Mouse (Mus musculus) stomach, postnatal 0 days (tissue): ENCODE measurements around the gene Il4ra.

Experiments used
- CTCF ChIP-seq: IDR thresholded peaks from 2 replicates; pipeline ENCODE4 v1.5.1; 2016; ENCODE audit warnings: antibody characterized with exemption, low read depth, mild to moderate bottlenecking, moderate library complexity
- EP300 ChIP-seq: optimal IDR thresholded peaks from 2 replicates; pipeline ENCODE3; 2016; ENCODE audit warnings: antibody characterized with exemption

DNA sequence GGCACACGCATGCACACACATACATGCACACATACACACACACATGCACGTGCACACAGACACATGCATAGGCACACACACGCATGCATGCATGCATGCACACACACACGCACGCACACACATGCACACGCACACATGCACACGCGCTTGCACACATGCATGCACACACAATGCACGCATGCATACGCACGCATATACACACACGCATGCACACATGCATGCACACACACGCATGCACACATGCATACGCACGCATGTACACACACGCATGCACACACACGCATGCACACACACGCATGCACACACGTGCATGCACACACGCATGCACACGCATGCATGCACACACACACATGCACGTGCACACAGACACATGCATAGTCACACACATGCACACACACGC is 34.4 kb downstream of the Il4ra start:
- TF ChIP-seq EP300 = no peak
- no peak for TF ChIP-seq CTCF
